Mouse (Mus musculus) liver, postnatal 0 days (tissue): ENCODE results near the gene Spred2.

Experiments used
- CTCF ChIP-seq: sonication (generic); IDR thresholded peaks from 2 replicates; pipeline ENCODE4 v1.5.1; 2016; ENCODE audit warnings: antibody characterized with exemption, low read depth
- EP300 ChIP-seq: IDR thresholded peaks from 2 replicates; pipeline ENCODE4 v1.6.1; 2016; ENCODE audit warnings: antibody characterized with exemption, low read depth, mild to moderate bottlenecking

DNA sequence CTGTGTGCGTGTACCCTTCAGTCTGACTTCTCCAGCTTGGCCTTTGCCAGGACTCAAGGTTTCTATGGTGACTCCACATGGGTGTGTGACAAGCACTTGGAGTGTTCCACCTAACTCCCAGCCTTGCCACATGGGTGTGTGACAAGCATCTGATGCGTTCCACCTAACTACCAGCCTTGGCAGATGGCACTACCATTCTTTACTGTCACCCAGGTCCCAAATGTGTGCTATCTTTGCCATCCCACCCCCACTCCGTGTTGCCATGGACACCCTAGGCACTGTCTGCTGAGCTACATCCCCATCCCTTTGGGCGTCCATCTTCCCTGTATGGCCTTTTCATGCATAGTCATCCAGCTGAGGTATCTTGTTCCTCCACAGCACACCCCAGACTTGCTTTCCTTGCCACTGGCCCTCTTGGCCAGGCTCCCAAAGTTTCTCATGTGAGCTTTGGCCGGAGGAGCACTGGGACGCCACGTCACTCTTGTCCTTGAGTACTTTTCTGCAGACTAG lies 23.5 kb downstream of the Spred2 start:
- no peak for TF ChIP-seq CTCF
- TF ChIP-seq EP300: no peak
